Mouse (Mus musculus) olfactory bulb, adult 2 months (tissue): Measurements from ENCODE around the gene Efna1. TPM values are rescaled to one million over a fixed set of nuclear protein-coding genes. Genes with fewer than 3 reads are reported as not detected.

Experiments
- H3K27ac ChIP-seq: fragments of 200-500 bp; 2 replicates; pipeline ENCODE4 v1.5.1; 2012; ENCODE audit warnings: low read depth, low read length; ENCODE audit not compliant: insufficient read depth
- H3K4me1 ChIP-seq: fragments of 200-500 bp; 2 replicates; pipeline ENCODE4 v1.6.1; 2012; ENCODE audit warnings: low read length; ENCODE audit not compliant: control insufficient read depth, insufficient read depth
- H3K4me3 ChIP-seq: fragments of 200-500 bp; 2 replicates; pipeline ENCODE4 v1.5.1; 2012; ENCODE audit warnings: mild to moderate bottlenecking, low read depth, low read length, moderate library complexity; ENCODE audit not compliant: insufficient read depth
- CTCF ChIP-seq: fragments of 200-500 bp; IDR thresholded peaks from 2 replicates; pipeline ENCODE4 v1.5.1; 2012; ENCODE audit warnings: low read depth, mild to moderate bottlenecking, low read length, moderate library complexity; ENCODE audit not compliant: insufficient read depth
- POLR2A ChIP-seq: fragments of 200-500 bp; IDR thresholded peaks from 2 replicates; pipeline ENCODE4 v1.6.1; 2012; ENCODE audit warnings: mild to moderate bottlenecking, low read depth, low read length, moderate library complexity; ENCODE audit not compliant: insufficient read depth
- WGBS: fragments of 180-500 bp; shearing (Covaris S2); methylation state at CpG from one replicate; pipeline ENCODE4 v1.1.7; 2018; 5-methylcytosine and 5-hydroxymethylcytosine counted together
- polyA plus RNA-seq: library from polyadenylated mRNA; stranded (reverse); fragments of >200 nt; gene quantifications from 2 replicates; pipeline ENCODE4 v1.2.4, GENCODE M21; 2012; ENCODE audit warnings: low replicate concordance; ENCODE audit not compliant: missing spikeins, insufficient read depth, insufficient read length

The Efna1 gene
- polyA plus RNA-seq, 1 experiment = not detected

GRCm38 (mm10) chr3:89282291-89282643 lies 1.3 kb upstream of the Efna1 start:
- TF ChIP-seq CTCF = no peak
- TF ChIP-seq POLR2A = no peak
- 23% methylated on average over 4 of the region's 4 CpGs for WGBS
- H3K4me3 ChIP-seq = no peak overlapping the region
- peaks cover 24% of the 10 kb centered on the region for H3K4me1 ChIP-seq
- H3K27ac ChIP-seq = no peak overlapping the region

GRCm38 (mm10) chr3:89281579-89282290 lies 793 bp upstream of the Efna1 start:
- TF ChIP-seq POLR2A (no peak), CTCF (peak; percentile 81)
- Histone ChIP-seq H3K4me1 (peaks cover 28% of the 10 kb centered on the region), H3K27ac (no peak overlapping the region), H3K4me3 (no peak overlapping the region)
- WGBS = 19% methylated on average over 20 of the region's 20 CpGs

- TF ChIP-seq CTCF = no peak
- no peak for TF ChIP-seq POLR2A
- WGBS = 1% methylated on average over 28 of the region's 29 CpGs
- Histone ChIP-seq H3K27ac (no peak overlapping the region), H3K4me1 (peaks cover 28% of the 10 kb centered on the region), H3K4me3 (peak overlapping the region; percentile 49)
Observed at GRCm38 (mm10) chr3:89280050-89280605, 814 bp downstream of the Efna1 start.

- H3K4me3 ChIP-seq = peak overlapping the region; percentile 49
- H3K4me1 ChIP-seq = peaks cover 28% of the 10 kb centered on the region
- 11% methylated on average over 35 of the region's 35 CpGs for WGBS
- H3K27ac ChIP-seq = peak overlapping the region; percentile 48
- TF ChIP-seq CTCF (no peak), POLR2A (0 out of 2 replicates have a peak, but pooled peaks have one; percentile 24)
Observed at GRCm38 (mm10) chr3:89279153-89279890, 1.6 kb downstream of the Efna1 start.

- Histone ChIP-seq H3K27ac (no peak overlapping the region), H3K4me3 (peak overlapping the region; percentile 49; the same call in 1 of the 2 replicates), H3K4me1 (peaks cover 28% of the 10 kb centered on the region)
- 70% methylated on average over 8 of the region's 8 CpGs for whole genome bisulfite sequencing
- TF ChIP-seq CTCF = no peak
Observed at GRCm38 (mm10) chr3:89278643-89279042, 2.3 kb downstream of the Efna1 start.

GRCm38 (mm10) chr3:89278107-89278506 lies 2.8 kb downstream of the Efna1 start:
- H3K27ac ChIP-seq = no peak overlapping the region
- no peak overlapping the region for H3K4me3 ChIP-seq
- H3K4me1 ChIP-seq = peaks cover 28% of the 10 kb centered on the region
- WGBS = 87% methylated on average over 7 of the region's 7 CpGs
- TF ChIP-seq POLR2A (no peak), CTCF (no peak)

GRCm38 (mm10) chr3:89277281-89278021 lies 3.5 kb downstream of the Efna1 start:
- Histone ChIP-seq H3K4me3 (no peak overlapping the region; the same call in 1 of the 2 replicates), H3K27ac (no peak overlapping the region), H3K4me1 (peaks cover 28% of the 10 kb centered on the region)
- 59% methylated on average over 14 of the region's 14 CpGs for WGBS
- TF ChIP-seq CTCF (no peak), POLR2A (no peak)

- H3K4me1 ChIP-seq = peaks cover 22% of the 10 kb centered on the region
- WGBS = 92% methylated on average over 13 of the region's 13 CpGs
- H3K27ac ChIP-seq = no peak overlapping the region
- H3K4me3 ChIP-seq = no peak overlapping the region
- TF ChIP-seq POLR2A (no peak), CTCF (no peak)
Observed at GRCm38 (mm10) chr3:89276061-89276460, 4.9 kb downstream of the Efna1 start.
